Mouse (Mus musculus) embryonic fibroblast, embryonic 13.5 days (primary cell): ENCODE data around the gene Gm8369.

ENCODE experiments used
- CTCF ChIP-seq: IDR thresholded peaks from 2 replicates; pipeline ENCODE4 v1.5.1; 2011; ENCODE audit warnings: mild to moderate bottlenecking, control low read depth, low read length, moderate library complexity, borderline replicate concordance; ENCODE audit not compliant: insufficient read depth
- POLR2A ChIP-seq: IDR thresholded peaks from 2 replicates; pipeline ENCODE4 v1.6.1; 2011; ENCODE audit warnings: low read depth, mild to moderate bottlenecking, control low read depth, low read length, moderate library complexity

DNA sequence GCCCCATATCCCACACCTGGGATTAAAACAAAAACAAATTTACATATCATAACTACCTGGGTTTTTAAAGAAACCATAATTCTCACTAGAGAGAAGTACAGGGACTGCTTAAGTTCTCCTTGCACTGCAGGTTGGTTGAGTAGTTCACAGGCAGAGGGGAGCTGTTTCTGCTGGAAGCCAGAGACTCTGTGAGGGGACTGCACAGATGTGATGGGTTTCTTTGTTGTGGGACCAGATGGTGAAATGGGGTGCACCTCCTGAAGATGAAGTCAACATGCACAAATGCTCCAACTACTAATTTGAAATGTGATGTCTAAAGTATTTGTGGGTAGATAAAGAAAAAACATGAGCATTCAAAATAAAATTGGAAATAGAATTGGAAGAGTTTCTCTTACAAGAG lies 62.2 kb downstream of the Gm8369 start:
- TF ChIP-seq POLR2A (no peak), CTCF (no peak)
